Mouse (Mus musculus): Measurements from ENCODE around the gene Myh9. TPM values are rescaled to one million over a fixed set of nuclear protein-coding genes. Genes with fewer than 3 reads are reported as not detected.
"Not testable (repeated sequence)": the region's sequence is repeated elsewhere in the genome, so short reads cannot be mapped to it uniquely, and the experiment has no call there.

The Myh9 gene
- polyA plus RNA-seq, 1 experiment: 38.7 TPM

DNA sequence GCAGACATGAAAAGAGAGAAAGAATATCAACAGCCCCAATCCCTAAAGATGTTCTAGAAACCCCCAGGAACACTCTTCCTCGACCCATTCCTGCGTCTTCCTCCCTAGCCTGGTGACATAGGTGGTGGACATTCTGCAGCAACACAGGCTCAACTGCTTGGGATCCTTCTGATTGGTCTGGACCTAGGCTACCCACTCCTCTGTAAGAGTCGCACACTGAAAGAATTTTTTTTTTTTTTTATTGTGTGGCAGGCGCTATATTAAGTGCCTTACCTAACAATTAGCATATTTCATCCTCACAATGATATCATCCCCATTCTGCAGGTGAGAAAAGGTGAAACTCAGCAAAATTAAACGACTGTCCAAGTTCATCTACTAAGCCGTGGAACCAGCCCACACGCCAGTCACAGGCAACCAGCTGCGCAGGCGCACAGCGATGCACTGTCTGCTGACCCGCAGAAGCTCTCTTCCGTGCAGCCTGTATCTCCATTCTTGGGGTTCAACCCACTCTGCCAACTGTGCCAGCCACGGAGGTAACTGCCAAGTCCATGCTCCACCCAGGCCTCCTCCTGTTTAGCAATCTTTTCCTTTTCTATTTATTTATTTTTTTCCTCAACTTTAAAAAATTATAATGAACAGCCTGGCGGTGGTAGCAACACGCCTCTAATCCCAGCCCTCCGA lies 3.1 kb upstream of the Myh9 start:
- no peak for DNase-seq (ENCODE audit: extremely low spot score in 1 of 2, low spot score in 1 of 2)

- no peak for DNase-seq (ENCODE audit: extremely low spot score in 1 of 2, low spot score in 1 of 2)
Observed at GRCm38 (mm10) chr15:77844048-77844447, 2.1 kb upstream of the Myh9 start.

DNA sequence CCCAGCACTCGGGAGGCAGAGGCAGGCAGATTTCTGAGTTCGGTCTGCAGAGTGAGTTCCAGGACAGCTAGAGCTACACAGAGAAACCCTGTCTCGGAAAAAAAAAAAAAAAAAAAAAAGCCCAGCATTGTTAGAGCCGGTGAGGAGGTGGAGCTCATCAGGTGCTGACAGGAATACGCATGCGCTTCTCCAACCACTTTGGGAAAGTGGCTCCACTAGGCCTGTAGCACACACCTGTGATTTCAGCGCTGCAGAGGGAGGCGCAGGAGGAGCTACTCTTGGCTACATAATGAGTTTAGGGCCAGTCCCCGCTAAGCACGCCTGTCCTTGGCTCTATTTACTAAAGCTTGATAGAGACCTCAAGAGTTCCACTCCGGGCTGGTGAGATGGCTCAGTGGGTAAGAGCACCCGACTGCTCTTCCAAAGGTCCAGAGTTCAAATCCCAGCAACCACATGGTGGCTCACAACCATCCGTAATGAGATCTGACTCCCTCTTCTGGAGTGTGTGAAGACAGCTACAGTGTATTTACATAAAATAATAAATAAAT lies 1.6 kb upstream of the Myh9 start:
- DNase-seq (ENCODE audit: extremely low spot score in 1 of 2, low spot score in 1 of 2): not testable (repeated sequence)

DNA sequence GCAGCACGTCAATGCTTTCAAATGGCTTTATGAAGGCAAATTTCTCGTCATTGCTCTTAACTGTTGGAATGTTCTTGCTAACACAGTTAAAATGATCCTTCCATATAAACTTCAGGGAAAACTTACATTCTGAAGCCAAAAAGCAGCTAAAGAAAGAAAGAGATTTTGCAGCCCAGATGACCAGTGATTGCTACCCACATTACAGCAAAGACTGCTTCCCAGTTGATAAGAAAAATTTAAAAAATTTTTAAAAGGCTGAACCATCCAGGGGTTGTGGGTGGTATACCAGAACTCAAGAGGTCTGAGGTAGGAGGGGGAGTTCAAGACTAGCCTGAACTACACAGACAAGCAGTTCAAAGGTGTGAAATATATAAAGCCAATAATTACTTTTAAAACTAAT lies 1.1 kb upstream of the Myh9 start:
- DNase-seq (ENCODE audit: extremely low spot score in 1 of 2, low spot score in 1 of 2): no peak

DNA sequence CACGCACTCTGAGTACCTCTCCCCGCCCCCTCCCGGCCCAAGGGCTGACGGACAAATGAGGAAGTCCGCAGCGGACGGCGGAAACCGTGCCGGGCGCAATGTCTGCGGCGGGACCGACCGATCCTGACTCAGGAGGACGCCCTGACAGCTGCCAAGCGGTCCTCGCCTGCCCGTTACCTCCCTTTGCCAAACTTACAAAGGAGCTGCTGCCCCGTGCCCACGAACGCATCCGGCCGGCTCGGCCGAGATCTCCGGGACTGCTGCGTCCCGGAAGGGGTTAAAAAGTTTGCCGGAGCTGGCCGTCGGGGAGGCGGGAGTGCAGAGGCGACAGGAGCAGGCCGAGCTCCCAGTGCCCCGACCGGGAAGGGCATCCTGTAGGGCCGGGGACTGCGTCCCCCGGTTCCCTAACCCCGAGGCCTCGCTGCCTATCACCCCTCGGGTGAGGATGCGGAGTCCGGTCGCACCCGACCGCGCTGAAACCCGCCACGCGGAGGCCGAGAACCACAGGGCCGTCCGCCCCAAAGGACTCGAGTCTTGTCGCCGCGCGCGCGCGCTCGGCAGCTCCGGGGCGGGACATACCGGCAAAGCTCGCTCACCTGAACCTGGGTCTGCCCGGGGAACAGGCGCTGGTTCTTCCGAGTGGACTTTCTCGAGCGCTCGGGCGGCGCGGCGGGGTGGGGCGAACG lies 471 bp downstream of the Myh9 start:
- no peak for DNase-seq (ENCODE audit: extremely low spot score in 1 of 2, low spot score in 1 of 2)

DNA sequence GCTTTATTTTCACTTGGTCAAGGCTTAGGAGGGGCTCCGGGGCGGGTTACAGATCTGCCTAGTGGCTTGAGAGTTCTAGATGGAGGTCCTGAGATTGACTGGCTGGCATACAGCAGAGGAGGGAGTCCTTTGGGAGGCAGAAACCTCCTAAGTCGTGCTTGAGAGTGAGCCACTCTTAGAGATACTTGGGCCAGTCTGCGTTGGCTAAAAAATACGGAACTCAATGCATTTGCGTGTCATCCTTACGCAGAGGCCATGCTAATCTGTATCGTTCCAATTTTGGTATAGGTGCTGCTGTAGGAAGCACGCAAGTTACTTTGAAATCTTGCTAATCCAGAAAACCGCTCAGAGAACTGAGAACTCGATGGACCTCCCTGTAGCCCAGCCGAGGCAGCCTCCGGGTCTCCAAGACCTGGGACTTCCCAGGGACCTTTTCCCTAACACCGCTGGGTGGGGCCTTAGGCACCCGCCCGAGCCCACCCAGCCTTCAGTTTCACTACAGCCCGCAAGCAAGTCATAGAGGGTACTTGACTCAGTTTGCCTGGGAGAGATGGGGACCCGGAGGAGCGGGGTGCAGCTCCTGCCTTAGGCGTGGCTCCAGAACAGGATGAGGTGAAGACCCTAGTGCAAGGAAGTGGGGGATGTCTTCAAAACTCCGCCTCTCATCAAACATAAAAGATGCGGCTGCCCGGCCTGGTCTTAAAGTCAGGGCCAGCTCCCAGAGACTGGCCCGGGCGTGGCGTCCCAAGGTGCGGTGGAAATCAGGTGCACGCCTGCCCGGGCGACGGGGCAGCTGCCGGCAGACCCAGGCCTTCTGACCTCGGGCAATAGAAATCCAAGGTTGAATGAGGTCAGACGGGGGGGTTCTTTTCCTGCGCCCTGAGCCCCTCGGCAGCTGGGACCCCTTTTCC lies 1.3 kb downstream of the Myh9 start:
- DNase-seq (ENCODE audit: extremely low spot score in 1 of 2, low spot score in 1 of 2): no peak

DNA sequence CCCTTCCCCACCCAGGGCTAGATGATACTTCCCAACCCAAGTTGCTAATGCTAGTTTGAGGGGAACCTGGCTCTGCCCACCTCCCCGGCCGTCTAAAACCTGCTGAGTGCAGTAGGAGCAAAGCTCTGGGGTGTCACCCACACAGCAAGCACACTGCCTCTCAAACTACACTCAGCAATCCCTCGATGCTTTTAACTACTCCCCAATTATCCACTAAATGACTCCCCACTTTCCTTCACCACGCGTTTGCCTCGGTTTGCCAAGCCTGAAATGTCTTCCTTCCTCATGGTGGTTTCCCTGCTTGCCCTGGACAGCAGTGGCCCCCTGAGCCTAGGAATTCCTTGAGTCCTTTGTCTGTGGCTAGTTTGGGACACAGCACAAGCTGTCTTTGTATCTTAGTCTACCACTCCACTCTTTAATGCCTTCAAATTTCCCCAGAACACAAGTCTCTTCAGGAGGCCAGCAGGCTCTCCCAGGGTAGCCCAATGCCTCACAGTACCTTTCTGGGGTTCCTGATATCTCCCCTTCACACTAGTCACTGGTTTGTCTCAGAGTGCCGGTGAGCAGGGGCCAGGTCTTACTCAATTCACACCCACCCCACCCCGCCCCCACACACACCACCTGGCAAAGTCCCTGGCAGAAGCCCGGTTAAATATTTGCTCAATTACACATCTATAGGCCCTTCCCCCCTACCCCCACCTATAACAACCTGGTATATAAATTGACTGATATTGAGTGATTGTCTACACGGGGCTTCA lies 2.3 kb downstream of the Myh9 start:
- DNase-seq (ENCODE audit: extremely low spot score in 1 of 2, low spot score in 1 of 2): no peak

GRCm38 (mm10) chr15:77838530-77839387 lies 3.2 kb downstream of the Myh9 start:
- DNase-seq (ENCODE audit: extremely low spot score in 1 of 2, low spot score in 1 of 2): no peak

GRCm38 (mm10) chr15:77837444-77838117 lies 4.4 kb downstream of the Myh9 start:
- DNase-seq (ENCODE audit: extremely low spot score in 1 of 2, low spot score in 1 of 2): no peak

- no peak for DNase-seq (ENCODE audit: extremely low spot score in 1 of 2, low spot score in 1 of 2)
Observed at GRCm38 (mm10) chr15:77836692-77837443, 5.1 kb downstream of the Myh9 start.

DNA sequence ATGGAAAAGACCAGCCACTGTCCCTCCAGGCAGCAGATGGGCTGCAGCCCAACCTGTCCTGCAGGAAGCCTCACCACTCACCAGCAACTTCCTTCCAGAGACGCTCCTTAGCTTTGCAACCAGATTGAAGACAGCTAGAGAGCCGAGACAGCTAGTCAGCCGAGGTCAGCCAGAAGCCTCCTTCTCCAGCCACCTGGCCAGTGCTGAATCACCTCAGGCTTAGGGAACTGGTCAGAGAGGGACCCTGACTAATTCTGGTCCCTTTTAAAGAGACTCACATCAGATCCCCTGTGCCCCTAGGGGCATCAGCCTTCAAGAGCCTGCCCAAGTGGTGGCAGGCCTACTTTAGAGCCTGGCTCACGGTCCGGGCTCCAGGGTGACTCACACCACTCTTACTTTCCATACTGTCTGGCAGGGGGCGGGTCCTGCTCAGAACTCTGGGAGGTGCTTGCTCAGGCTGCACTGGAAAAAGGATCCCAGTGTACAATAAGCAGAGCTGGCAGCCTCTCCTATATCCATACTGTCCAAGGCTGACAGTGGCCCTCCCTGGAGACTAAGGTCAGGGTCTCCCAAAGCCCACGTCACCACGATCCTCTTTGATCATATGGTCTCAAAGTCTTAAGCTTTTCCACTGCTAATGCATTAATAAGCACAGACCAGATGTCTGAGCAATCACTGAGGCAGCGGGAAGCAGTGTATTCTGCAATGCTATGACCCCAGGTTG lies 5.9 kb downstream of the Myh9 start:
- no peak for DNase-seq (ENCODE audit: extremely low spot score in 1 of 2, low spot score in 1 of 2)

DNA sequence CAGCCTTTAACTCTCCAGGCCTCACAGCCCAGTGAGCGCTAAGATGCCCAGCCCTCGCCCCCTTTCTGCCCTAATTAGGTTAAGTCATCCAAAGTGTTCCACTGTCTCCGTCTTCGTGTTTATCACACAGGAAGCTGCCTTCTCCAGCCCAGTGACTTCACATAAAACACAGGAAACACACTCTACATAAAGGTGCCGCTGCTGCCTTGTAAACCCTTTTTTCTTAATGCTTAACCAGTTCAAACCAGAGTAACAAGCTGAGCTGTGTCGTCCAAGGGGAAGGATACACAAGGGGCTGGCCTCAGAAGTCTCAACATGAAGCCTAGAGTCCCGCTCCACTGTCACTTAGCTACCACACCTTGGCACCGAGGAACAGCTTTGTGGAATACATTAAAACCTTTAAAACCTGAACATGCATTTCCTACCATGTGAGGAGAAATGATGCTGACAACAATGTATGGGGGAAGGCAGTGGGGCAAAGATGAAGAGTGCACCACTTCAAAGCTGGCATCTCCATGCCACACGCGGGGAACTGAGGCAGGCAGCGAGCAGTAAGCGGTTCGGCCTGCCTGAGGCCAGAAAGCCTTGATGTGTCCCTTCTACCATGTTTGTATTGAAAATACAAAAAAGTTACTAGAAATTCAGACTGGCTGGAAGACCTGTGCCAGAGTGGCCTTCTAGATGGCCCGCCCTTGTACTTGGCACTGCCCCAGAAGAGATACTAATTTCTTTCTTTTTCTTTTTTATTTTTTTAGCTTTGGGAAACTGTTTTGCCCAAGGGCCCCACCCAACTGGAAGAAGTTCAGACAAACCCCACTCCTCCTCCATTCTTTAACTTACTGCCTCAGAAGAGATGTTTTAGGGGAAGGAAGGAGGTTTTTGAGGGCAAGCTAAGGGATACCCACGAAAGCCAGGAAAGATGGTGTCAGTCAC lies 7.4 kb downstream of the Myh9 start:
- no peak for DNase-seq (ENCODE audit: extremely low spot score in 1 of 2, low spot score in 1 of 2)

DNA sequence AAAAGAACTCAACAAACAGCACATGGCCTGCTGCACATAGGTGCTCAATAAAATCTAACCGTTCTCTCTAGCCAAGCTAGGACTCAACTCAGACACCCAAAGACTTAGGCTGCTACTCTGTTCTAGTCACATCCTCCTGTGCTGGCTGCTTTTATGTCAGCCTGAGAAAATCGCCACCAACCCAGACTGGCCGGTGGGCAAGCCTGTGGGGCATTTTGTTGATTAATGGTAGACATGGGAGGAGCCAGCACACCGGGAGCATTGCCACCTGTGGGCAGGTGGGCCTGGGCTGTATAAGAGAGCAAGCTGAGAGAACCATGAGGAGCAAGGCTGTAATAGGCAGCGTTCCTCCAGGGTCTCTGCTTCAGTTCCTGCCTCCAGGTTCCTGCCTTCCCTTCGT lies 8.2 kb downstream of the Myh9 start:
- DNase-seq (ENCODE audit: extremely low spot score in 1 of 2, low spot score in 1 of 2): no peak

GRCm38 (mm10) chr15:77833083-77833482 lies 8.9 kb downstream of the Myh9 start:
- no peak for DNase-seq (ENCODE audit: extremely low spot score in 1 of 2, low spot score in 1 of 2)

DNA sequence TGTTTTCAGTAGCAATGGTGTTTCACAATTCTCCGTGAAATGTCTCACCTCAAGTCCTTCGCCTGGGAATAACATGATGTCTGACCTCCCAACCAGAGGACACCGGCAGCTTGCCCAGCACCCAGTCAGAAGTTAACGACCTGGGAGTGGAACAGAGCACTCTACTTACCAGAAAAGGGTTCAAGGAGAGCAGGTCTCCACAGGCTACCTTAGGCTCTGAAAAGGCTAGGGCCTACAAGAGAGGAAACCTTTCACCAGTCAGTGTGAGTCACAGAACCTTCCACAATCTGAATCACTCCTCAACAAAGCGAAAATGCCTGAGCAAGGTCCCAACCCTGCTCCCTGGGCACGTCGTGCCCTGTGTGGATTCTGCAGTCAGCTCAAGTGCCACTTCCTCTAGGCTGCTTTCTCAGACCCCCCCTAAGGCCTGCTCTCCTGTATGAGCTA lies 9.5 kb downstream of the Myh9 start:
- no peak for DNase-seq (ENCODE audit: extremely low spot score in 1 of 2, low spot score in 1 of 2)

GRCm38 (mm10) chr15:77831754-77832457 lies 10.1 kb downstream of the Myh9 start:
- DNase-seq (ENCODE audit: extremely low spot score in 1 of 2, low spot score in 1 of 2): no peak
